ENCODE assay signal across 9 mouse cellular contexts in genomic region chr3:90613461-90614147, GRCm38 (mm10). TPM values are rescaled to one million over a fixed set of nuclear protein-coding genes. Genes with fewer than 3 reads are reported as not detected.
DNase-seq lines count a peak whose midpoint lies in the region; ATAC-seq and TF ChIP-seq lines count a peak whose summit lies in the region.
"Had no signal": no experiment of that assay in that cellular context is flagged by ENCODE, and none has a peak within 500 bp of the region (broad histone marks: within the 10 kb centered on the region; RNA-seq: fewer than 3 reads in every experiment).

No protein-coding gene starts in this region.

- ATAC-seq in heart, embryonic 12.5 days (ENCODE audit: insufficient number of reproducible peaks, low FRiP score), result no peak
- ATAC-seq in heart, postnatal 0 days (ENCODE audit: insufficient read depth, low read depth), result no peak

- in situ Hi-C loops in ES-E14 (cut with MboI; ENCODE audit: low sequenced_read_pairs in 2 of 2, unreplicated experiment in 2 of 2), result no loop called here

- WGBS in heart, embryonic 12.5 days, result 47% methylated on average over 7 of the region's 7 CpGs
- 64% methylated on average over 7 of the region's 7 CpGs for WGBS in heart, postnatal 0 days

- TF ChIP-seq EP300 in heart, postnatal 0 days (IDR thresholded peaks at IDR 0.05; ENCODE audit: low read depth), result no peak

- no peak for DNase-seq in heart, adult 9 months (ENCODE audit: low spot score in 2 of 2)
- DNase-seq in ES-E14 (ENCODE audit: low read depth, low spot score), result no peak
- no peak for DNase-seq in heart, postnatal 0 days (ENCODE audit: low spot score)
- no peak for DNase-seq in thymus, postnatal 0 days (ENCODE audit: low spot score)
- DNase-seq in gastrocnemius, postnatal 4 days (ENCODE audit: low spot score in 2 of 2), result no peak
- no peak for DNase-seq in urinary bladder, postnatal 25 days (ENCODE audit: low spot score)

- no peak overlapping the region for H3K9ac ChIP-seq in heart, embryonic 12.5 days
- H3K9ac ChIP-seq in ES-E14 (ENCODE audit: insufficient read depth, low read depth, low read length, poor library complexity, severe bottlenecking), result no peak overlapping the region
- 0 out of 2 replicates have a peak overlapping the region, but pooled peaks have one; percentile 39 for H3K9ac ChIP-seq in heart, postnatal 0 days (replicated peaks; ENCODE audit: low read depth, low read length)

- no peak for TF ChIP-seq CTCF in heart, postnatal 0 days (IDR thresholded peaks at IDR 0.05; ENCODE audit: low read depth)

- H3K4me2 ChIP-seq in heart, embryonic 12.5 days, result peak overlapping the region; percentile 88
- peak overlapping the region; percentile 62 for H3K4me2 ChIP-seq in heart, postnatal 0 days (ENCODE audit: low read depth, low read length)

- peaks cover 11% of the 10 kb centered on the region for H3K4me1 ChIP-seq in heart, embryonic 12.5 days (replicated peaks)
- H3K4me1 ChIP-seq in ES-E14 (ENCODE audit: control insufficient read depth in 2 of 2, insufficient read depth in 2 of 2, low read length in 2 of 2, poor library complexity in 1 of 2), result peaks cover 0 to 15% of the 10 kb centered on the region in 2 experiments; a peak in 1 of 4 replicates
- peaks cover 13% of the 10 kb centered on the region; the same call in 1 of the 2 replicates for H3K4me1 ChIP-seq in heart, postnatal 0 days (ENCODE audit: control insufficient read depth, insufficient read depth)
- H3K4me1 ChIP-seq in megakaryocyte, embryonic 14.5 days, result peaks cover 48% of the 10 kb centered on the region

- H3K36me3 ChIP-seq in heart, embryonic 12.5 days, result no peaks in the 10 kb centered on the region
- no peaks in the 10 kb centered on the region for H3K36me3 ChIP-seq in ES-E14 (ENCODE audit: control insufficient read depth, insufficient read depth, low read length, poor library complexity, severe bottlenecking)
- H3K36me3 ChIP-seq in heart, postnatal 0 days (replicated peaks; ENCODE audit: control insufficient read depth, insufficient read depth, low read length), result no peaks in the 10 kb centered on the region
- H3K36me3 ChIP-seq in megakaryocyte, embryonic 14.5 days (replicated peaks; ENCODE audit: low read length), result no peaks in the 10 kb centered on the region

- H3K27ac ChIP-seq in heart, embryonic 12.5 days (ENCODE audit: poor library complexity, severe bottlenecking), result no peak overlapping the region
- H3K27ac ChIP-seq in ES-E14 (ENCODE audit: insufficient read depth, low read depth, low read length, poor library complexity, severe bottlenecking), result no peak overlapping the region
- H3K27ac ChIP-seq in heart, postnatal 0 days (ENCODE audit: low read depth), result no peak overlapping the region; the same call in 1 of the 2 replicates

- peak overlapping the region; percentile 45; the same call in 1 of the 2 replicates for H3K4me3 ChIP-seq in heart, embryonic 12.5 days
- peak overlapping the region; percentile 41 to 46; a peak in 2 of 4 replicates for H3K4me3 ChIP-seq in ES-E14 (ENCODE audit: insufficient read depth in 1 of 2, low read depth in 1 of 2, low read length in 2 of 2, poor library complexity in 1 of 2, severe bottlenecking in 1 of 2)
- peak overlapping the region; percentile 40 for H3K4me3 ChIP-seq in heart, postnatal 0 days (ENCODE audit: low read depth, low read length)
- peak overlapping the region; percentile 88 for H3K4me3 ChIP-seq in megakaryocyte, embryonic 14.5 days (replicated peaks)

- H3K9me3 ChIP-seq in heart, embryonic 12.5 days (replicated peaks), result no peaks in the 10 kb centered on the region
- H3K9me3 ChIP-seq in ES-E14 (ENCODE audit: control insufficient read depth, insufficient read depth, low read depth, low read length), result no peaks in the 10 kb centered on the region
- no peaks in the 10 kb centered on the region for H3K9me3 ChIP-seq in heart, postnatal 0 days (replicated peaks; ENCODE audit: control insufficient read depth, low read length)
- H3K9me3 ChIP-seq in megakaryocyte, embryonic 14.5 days, result no peaks in the 10 kb centered on the region

- H3K27me3 ChIP-seq in heart, embryonic 12.5 days (replicated peaks), result peaks cover 6% of the 10 kb centered on the region; the same call in 1 of the 2 replicates
- H3K27me3 ChIP-seq in heart, postnatal 0 days (ENCODE audit: control insufficient read depth, insufficient read depth, low read length), result no peaks in the 10 kb centered on the region
- H3K27me3 ChIP-seq in megakaryocyte, embryonic 14.5 days (replicated peaks), result peaks cover 57% of the 10 kb centered on the region

TF ChIP-seq in ES-E14, 5 proteins besides CTCF, POLR2A, EP300 and RAD21:
- TF ChIP-seq CHD2 (IDR thresholded peaks at IDR 0.05; ENCODE audit: low read depth, low read length) (no peak), ZNF384 (IDR thresholded peaks at IDR 0.05; ENCODE audit: low read depth, low read length) (no peak), HCFC1 (IDR thresholded peaks at IDR 0.05; ENCODE audit: borderline replicate concordance, insufficient read depth, low read length) (no peak), MAFK (IDR thresholded peaks at IDR 0.05; ENCODE audit: insufficient read depth, low read depth, low read length) (no peak), ZC3H11A (IDR thresholded peaks at IDR 0.05; ENCODE audit: borderline replicate concordance, low read depth, low read length) (no peak)

RNA-seq across cellular contexts. Expression of gene S100a6, which starts 0.9 kb away (rescaled TPM):
- polyA plus RNA-seq in heart, embryonic 12.5 days (2016; fragmentation: Nextera tagmentation; extraction: Ambion mirVana), result 36.1 and 38.4 TPM in 2 replicates
- 488 and 912 TPM in 2 replicates for total RNA-seq in ES-E14 (2012; rRNA removed)
- 16.5 and 82.9 TPM in 2 replicates for total RNA-seq in heart, postnatal 0 days (2014; rRNA removed; ENCODE audit: low replicate concordance)
- 97.5 and 110 TPM in 2 replicates for polyA plus RNA-seq in heart, postnatal 0 days (2015; fragmentation: Nextera tagmentation; extraction: Ambion mirVana)
- 1.3 TPM in 1 of 2 replicates, not detected in the other for polyA plus RNA-seq in megakaryocyte, embryonic 14.5 days (2012; ENCODE audit: insufficient read depth, low replicate concordance)
- 164 and 165 TPM in 2 replicates for polyA plus RNA-seq in thymus, postnatal 0 days (2015; fragmentation: Nextera tagmentation; extraction: Ambion mirVana)
- total RNA-seq in gastrocnemius, postnatal 4 days (2021), result 100 to 1,000 TPM; 140 to 154 TPM
- total RNA-seq: CH12.LX had no signal

RNA-seq across cellular contexts. Expression of gene S100a5, which starts 5.3 kb away (rescaled TPM):
- polyA plus RNA-seq in heart, embryonic 12.5 days (2016; fragmentation: Nextera tagmentation; extraction: Ambion mirVana), result not detected in 2 replicates
- total RNA-seq in ES-E14 (2012; rRNA removed), result not detected in 2 replicates
- not detected in 2 replicates for total RNA-seq in heart, postnatal 0 days (2014; rRNA removed; ENCODE audit: low replicate concordance)
- not detected in 2 replicates for polyA plus RNA-seq in heart, postnatal 0 days (2015; fragmentation: Nextera tagmentation; extraction: Ambion mirVana)
- polyA plus RNA-seq in megakaryocyte, embryonic 14.5 days (2012; ENCODE audit: insufficient read depth, low replicate concordance), result not detected in 2 replicates
- 0.51 and 1.2 TPM in 2 replicates for polyA plus RNA-seq in thymus, postnatal 0 days (2015; fragmentation: Nextera tagmentation; extraction: Ambion mirVana)
- not detected for total RNA-seq in gastrocnemius, postnatal 4 days (2021)
- total RNA-seq: CH12.LX had no signal

RNA-seq across cellular contexts. Expression of gene S100a4, which starts 10.0 kb away (rescaled TPM):
- polyA plus RNA-seq in heart, embryonic 12.5 days (2016; fragmentation: Nextera tagmentation; extraction: Ambion mirVana), result 1.9 and 2.1 TPM in 2 replicates
- total RNA-seq in ES-E14 (2012; rRNA removed), result 2.0 and 6.9 TPM in 2 replicates
- total RNA-seq in heart, postnatal 0 days (2014; rRNA removed; ENCODE audit: low replicate concordance), result 1.3 TPM in 1 of 2 replicates, not detected in the other
- 4.4 and 4.8 TPM in 2 replicates for polyA plus RNA-seq in heart, postnatal 0 days (2015; fragmentation: Nextera tagmentation; extraction: Ambion mirVana)
- polyA plus RNA-seq in megakaryocyte, embryonic 14.5 days (2012; ENCODE audit: insufficient read depth, low replicate concordance), result not detected in 2 replicates
- 88.5 and 88.9 TPM in 2 replicates for polyA plus RNA-seq in thymus, postnatal 0 days (2015; fragmentation: Nextera tagmentation; extraction: Ambion mirVana)
- total RNA-seq in gastrocnemius, postnatal 4 days (2021), result 10 to 100 TPM; 15.7 to 17.2 TPM

RNA-seq across cellular contexts. Expression of gene Gm42674, which starts 11.9 kb away (rescaled TPM):
- polyA plus RNA-seq in heart, embryonic 12.5 days (2016; fragmentation: Nextera tagmentation; extraction: Ambion mirVana), result not detected in 2 replicates
- total RNA-seq in ES-E14 (2012; rRNA removed), result not detected in 2 replicates
- total RNA-seq in heart, postnatal 0 days (2014; rRNA removed; ENCODE audit: low replicate concordance), result not detected in 2 replicates
- polyA plus RNA-seq in heart, postnatal 0 days (2015; fragmentation: Nextera tagmentation; extraction: Ambion mirVana), result not detected in 2 replicates
- not detected in 2 replicates for polyA plus RNA-seq in megakaryocyte, embryonic 14.5 days (2012; ENCODE audit: insufficient read depth, low replicate concordance)
- not detected in 2 replicates for polyA plus RNA-seq in thymus, postnatal 0 days (2015; fragmentation: Nextera tagmentation; extraction: Ambion mirVana)
- not detected for total RNA-seq in gastrocnemius, postnatal 4 days (2021)
- total RNA-seq: CH12.LX had no signal

RNA-seq across cellular contexts. Expression of gene S100a2, which starts 23.6 kb away (rescaled TPM):
- not detected in 2 replicates for polyA plus RNA-seq in heart, embryonic 12.5 days (2016; fragmentation: Nextera tagmentation; extraction: Ambion mirVana)
- total RNA-seq in ES-E14 (2012; rRNA removed), result not detected in 2 replicates
- total RNA-seq in heart, postnatal 0 days (2014; rRNA removed; ENCODE audit: low replicate concordance), result not detected in 2 replicates
- polyA plus RNA-seq in heart, postnatal 0 days (2015; fragmentation: Nextera tagmentation; extraction: Ambion mirVana), result not detected in 2 replicates
- polyA plus RNA-seq in megakaryocyte, embryonic 14.5 days (2012; ENCODE audit: insufficient read depth, low replicate concordance), result not detected in 2 replicates
- polyA plus RNA-seq in thymus, postnatal 0 days (2015; fragmentation: Nextera tagmentation; extraction: Ambion mirVana), result 1.2 and 1.5 TPM in 2 replicates
- total RNA-seq in gastrocnemius, postnatal 4 days (2021), result not detected
- total RNA-seq: CH12.LX had no signal

Comparison
In these comparisons a context has a peak if more than half of its experiments do, and no peak if none do; other contexts are left out.
1. RNA of gene S100a6, which starts 0.9 kb away (polyA plus RNA-seq): 164 to 165 TPM in thymus, postnatal 0 days, 97.5 to 110 TPM in heart, postnatal 0 days and 36.1 to 38.4 TPM in heart, embryonic 12.5 days; 1.3 TPM in megakaryocyte, embryonic 14.5 days; every median in the first group is over 10 times any median in the second.
2. RNA of gene S100a4, which starts 10.0 kb away (polyA plus RNA-seq): 88.5 to 88.9 TPM in thymus, postnatal 0 days; 4.4 to 4.8 TPM in heart, postnatal 0 days, 1.9 to 2.1 TPM in heart, embryonic 12.5 days and not detected in megakaryocyte, embryonic 14.5 days; every median in the first group is over 10 times any median in the second.
3. Peak in every context shown above with its lines, with median percentiles within 50 percentile points of each other: H3K4me3 ChIP-seq.